Mouse (Mus musculus) urinary bladder, adult 18-20 months (tissue): ENCODE measurements around the gene Vcp.
A peak's percentile ranks its signal among the peaks of the same experiment; 100 is the strongest.
"Not testable (repeated sequence)": the region's sequence is repeated elsewhere in the genome, so short reads cannot be mapped to it uniquely, and the experiment has no call there.

Experiments used
- DNase-seq, 2 experiments: peaks; one replicate each; pipeline ENCODE4 v3.0.0; 2022; ENCODE audit warnings: low spot score in 2 of 2, mixed read lengths in 2 of 2

Gene Vcp

GRCm38 (mm10) chr4:43029749-43030148 is 29.4 kb upstream of the Vcp start:
- DNase-seq, result no peak

- no peak for DNase-seq
Observed at GRCm38 (mm10) chr4:43029121-43029520, 28.8 kb upstream of the Vcp start.

GRCm38 (mm10) chr4:43025084-43025960 is 25.0 kb upstream of the Vcp start, which contains the start of gene Pigo:
Gene Pigo (minus strand): TSS chr4:43025819.
- peak; percentile 84 to 93 for DNase-seq

- no peak for DNase-seq
Observed at GRCm38 (mm10) chr4:43024673-43025072, 24.4 kb upstream of the Vcp start.

GRCm38 (mm10) chr4:43021341-43021740 is 21.0 kb upstream of the Vcp start:
- DNase-seq, result no peak

- DNase-seq, result no peak
Observed at GRCm38 (mm10) chr4:43020876-43021275, 20.6 kb upstream of the Vcp start.

- no peak for DNase-seq
Observed at GRCm38 (mm10) chr4:43019641-43020465, 19.5 kb upstream of the Vcp start.

GRCm38 (mm10) chr4:43019176-43019575 is 18.9 kb upstream of the Vcp start:
- DNase-seq, result no peak

- DNase-seq, result no peak
Observed at GRCm38 (mm10) chr4:43018156-43018555, 17.8 kb upstream of the Vcp start.

- DNase-seq, result no peak
Observed at GRCm38 (mm10) chr4:43012091-43012490, 11.8 kb upstream of the Vcp start.

- DNase-seq, result peak; percentile 69 to 86
Observed at GRCm38 (mm10) chr4:43010161-43011038, 10.1 kb upstream of the Vcp start, which contains the start of gene Fancg. Gene Fancg (minus strand): TSS chr4:43010506.

GRCm38 (mm10) chr4:43005765-43006164 is 5.5 kb upstream of the Vcp start:
- DNase-seq, result no peak

GRCm38 (mm10) chr4:43004951-43005350 is 4.6 kb upstream of the Vcp start:
- no peak for DNase-seq

GRCm38 (mm10) chr4:43002756-43003439 is 2.6 kb upstream of the Vcp start:
- DNase-seq, result no peak

- no peak for DNase-seq
Observed at GRCm38 (mm10) chr4:43001272-43001671, 965 bp upstream of the Vcp start.

GRCm38 (mm10) chr4:42999451-43000140 is 711 bp downstream of the Vcp start:
- DNase-seq, result peak; percentile 53 to 71

GRCm38 (mm10) chr4:42998022-42998421 is 2.3 kb downstream of the Vcp start:
- no peak for DNase-seq

- no peak for DNase-seq
Observed at GRCm38 (mm10) chr4:42988296-42988695, 12.0 kb downstream of the Vcp start.

- not testable (repeated sequence) for DNase-seq
Observed at GRCm38 (mm10) chr4:42980467-42980866, 19.8 kb downstream of the Vcp start.

GRCm38 (mm10) chr4:42978062-42978461 is 22.2 kb downstream of the Vcp start:
- no peak for DNase-seq
